Mouse (Mus musculus) frontal cortex, postnatal 10 days (tissue): ENCODE measurements around the gene Lrrc43.

Experiments
- DNase-seq, 2 experiments: peaks; one replicate each; pipeline ENCODE4 v3.0.0; 2022; ENCODE audit warnings: low spot score in 2 of 2, mixed read lengths in 1 of 2

Lrrc43 gene

DNA sequence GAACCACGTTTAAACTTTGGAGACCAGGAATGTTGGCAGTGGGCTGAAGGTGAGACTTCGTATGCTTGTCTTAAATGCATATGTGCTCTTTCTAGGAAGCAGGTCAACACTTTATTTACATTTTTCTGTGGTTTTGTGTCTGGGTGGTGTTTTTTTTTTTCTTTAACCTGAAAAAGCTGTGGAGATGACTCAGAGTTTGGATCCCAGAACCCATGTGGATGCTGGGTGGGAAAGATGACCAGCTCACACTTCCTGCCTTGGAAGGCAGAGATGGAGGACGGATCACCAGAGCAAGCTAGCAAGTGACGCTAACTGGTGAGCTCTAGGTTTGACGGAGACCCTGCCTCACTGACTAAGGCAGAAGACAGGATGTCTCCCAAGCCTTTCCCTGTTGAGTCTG lies 25.8 kb downstream of the Lrrc43 start:
- DNase-seq, result no peak

DNA sequence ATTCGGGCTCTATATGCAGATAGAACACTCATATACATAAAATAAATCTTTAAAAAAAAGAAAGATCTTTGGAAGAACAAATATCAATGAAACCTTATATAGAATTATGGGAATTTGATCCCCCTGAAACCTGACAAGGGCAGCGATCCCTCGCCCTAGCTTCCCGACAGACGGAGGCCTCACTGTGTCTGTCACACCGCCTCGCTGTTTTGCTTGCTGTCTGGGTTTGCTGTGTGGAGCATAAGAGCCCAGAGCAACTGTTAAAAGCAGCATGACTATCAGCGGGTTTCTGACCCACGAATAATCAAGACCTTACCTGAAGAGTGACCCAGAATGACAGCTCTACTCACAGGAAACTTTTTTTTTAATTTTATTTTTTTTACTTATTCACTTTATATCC lies 31.6 kb downstream of the Lrrc43 start:
- peak; percentile 3 for DNase-seq

DNA sequence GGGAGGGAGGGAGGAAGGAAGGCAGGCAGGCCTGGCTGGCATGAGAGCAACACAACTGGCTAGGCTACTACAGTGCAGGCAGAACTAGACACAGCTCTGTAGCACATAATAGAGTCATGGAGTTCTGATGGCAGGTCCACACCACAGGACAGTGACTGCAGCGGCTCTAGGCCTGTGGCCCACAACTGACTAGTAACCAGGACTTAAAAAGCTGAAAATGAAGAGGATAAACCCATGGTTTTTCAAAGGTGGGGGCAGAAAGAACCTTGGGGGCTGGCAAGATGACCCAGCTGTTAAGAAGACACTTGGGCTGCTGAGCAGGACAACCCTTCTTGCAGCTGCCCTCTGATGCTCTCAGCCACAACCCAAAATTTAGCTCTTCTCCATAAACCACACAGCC lies 32.5 kb downstream of the Lrrc43 start:
- peak; percentile 2 to 4 for DNase-seq

DNA sequence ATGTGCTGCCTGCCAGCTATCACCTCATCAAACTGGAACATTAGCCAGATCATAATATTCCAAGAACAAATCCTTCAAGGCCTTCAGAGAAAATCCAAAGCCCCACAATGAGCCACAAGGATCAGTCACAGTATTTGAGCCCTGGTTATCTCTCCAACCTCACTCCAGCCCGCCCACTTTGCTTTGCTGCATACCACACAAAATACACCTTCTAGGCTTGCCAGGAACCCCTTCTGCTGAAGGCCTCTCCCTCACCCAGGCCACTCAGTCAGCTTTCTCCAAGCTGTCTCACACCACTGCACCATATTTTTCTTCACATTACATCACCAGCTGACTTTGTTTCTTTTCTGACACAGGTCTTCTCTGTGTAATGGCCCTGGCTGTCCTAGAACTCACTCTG lies 33.1 kb downstream of the Lrrc43 start:
- peak; percentile 1 to 3 for DNase-seq

DNA sequence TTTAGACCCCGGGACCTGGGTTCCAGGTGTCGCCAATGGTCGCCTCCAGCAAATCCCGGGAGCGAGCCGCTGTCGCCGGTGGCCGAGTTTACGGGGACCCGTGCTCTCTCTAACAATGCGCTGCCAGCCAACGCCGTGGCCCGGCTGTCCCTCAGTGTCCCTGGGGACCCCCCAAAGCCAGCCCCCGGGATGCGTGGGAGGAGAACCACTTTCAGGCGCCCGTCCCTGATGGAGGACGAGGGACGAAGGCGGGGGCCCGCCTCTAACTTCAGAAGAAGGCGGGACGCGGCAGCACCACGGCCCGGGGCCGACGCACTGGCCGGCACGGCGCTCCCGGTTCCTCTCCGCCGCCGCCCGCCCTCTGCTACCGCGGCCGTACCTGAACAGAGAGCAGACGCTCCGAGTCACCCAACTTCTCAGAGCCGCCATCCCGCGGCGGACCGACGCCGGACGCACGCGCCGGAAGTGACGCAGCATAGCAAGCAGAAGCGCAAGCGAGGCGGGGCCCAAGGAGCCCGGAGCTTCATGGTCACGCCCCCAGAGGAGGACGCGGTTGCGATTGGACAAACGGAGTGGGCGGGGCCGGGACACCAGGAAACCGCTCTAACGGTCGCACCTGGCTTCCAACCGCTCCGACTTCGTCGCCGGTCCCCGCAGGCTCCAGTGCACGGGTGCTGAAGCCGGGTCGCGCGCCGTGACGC lies 34.7 kb downstream of the Lrrc43 start, which contains the start of gene Diablo:
Gene Diablo, minus strand, starts transcription at position 485 of the 701 bp plus-strand sequence.
- peak; percentile 97 to 98 for DNase-seq

DNA sequence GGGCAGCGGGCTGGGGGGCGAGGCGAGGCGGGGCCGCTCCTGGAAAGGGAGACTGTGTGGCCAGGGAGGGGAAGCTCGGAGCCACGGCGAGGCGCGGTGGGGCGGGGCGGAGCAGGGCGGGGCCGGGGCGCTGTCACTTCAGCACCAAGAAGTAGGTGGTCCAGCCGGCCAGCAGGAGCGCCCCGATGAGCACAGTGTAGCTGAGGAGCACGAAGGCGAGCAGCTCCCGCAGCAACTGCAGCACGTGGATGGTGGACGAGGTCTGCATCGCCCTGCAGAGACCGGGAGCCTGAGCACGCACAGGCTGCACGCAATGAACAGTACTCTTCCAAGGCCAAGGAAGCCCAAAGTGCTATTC lies 35.3 kb downstream of the Lrrc43 start:
- DNase-seq, result no peak

DNA sequence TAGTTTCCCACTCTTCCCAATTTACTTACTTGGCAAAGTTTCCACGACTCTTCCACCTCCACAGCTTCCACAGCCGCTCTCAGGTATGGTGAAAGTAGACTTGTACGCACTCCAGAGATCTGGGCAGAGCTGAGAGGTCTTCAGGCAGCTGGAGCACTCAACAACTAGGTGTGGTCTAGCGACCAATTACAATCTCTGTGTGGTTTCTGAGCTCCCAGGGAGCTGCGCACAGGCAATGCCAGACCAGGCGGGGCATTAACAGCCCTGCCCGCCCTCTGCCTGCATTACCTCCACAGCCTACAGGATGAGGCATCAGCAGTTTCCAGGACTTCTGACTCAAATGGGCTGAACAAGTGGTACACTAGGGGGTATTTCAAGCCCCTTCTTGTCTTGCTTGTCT lies 36.2 kb downstream of the Lrrc43 start, which contains the start of gene Gm49027:
Gene Gm49027, minus strand, starts transcription at position 208 of the 400 bp plus-strand sequence.
- peak; percentile 2 to 5 for DNase-seq

DNA sequence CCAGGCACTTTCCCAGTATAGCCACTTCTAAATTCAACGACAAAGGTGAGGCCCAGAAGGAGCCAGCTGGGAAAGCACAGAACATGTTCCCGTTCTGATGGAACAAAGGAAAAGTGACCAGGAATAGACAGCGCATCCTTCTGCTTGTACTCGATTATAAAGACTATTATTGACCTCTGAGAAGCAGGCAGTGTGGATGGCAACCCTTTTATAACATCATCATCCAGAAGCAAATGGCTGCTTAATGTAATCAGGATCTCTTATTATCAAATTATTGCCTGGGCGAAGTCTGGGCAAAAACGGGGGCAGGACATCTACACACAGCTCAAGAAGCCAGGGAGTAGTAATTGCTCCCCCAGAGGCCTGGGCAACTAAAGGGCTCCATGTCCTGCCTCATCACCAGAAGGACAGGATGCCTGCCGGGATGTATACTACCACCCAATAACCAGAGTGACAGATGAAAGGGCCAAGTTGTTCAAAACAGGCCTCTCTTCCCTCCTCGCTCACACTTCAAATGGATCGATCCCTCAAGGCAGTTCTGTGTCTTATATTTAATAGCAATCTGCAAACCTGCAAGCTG lies 36.9 kb downstream of the Lrrc43 start:
- peak; percentile 2 to 3 for DNase-seq

DNA sequence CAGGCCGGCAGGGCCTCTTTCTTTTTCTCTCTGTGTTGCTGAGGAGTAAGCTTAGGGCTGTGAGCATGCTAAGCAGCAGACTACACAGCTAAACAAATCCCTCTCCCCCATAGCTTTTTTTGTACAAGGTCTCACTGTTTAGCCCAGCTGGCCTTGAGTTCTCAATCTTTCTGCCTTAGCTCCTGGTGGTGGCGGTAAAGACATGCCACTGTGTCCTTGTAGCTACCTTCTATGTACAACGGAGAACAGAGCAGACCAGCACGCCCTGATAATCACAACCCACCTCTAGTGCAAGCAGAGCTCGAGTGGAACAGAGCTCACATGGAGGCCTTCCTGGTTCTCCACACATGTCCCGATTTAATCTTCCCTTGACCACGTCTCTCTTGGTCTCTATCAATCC lies 39.5 kb downstream of the Lrrc43 start:
- DNase-seq, result peak; percentile 3 to 4

DNA sequence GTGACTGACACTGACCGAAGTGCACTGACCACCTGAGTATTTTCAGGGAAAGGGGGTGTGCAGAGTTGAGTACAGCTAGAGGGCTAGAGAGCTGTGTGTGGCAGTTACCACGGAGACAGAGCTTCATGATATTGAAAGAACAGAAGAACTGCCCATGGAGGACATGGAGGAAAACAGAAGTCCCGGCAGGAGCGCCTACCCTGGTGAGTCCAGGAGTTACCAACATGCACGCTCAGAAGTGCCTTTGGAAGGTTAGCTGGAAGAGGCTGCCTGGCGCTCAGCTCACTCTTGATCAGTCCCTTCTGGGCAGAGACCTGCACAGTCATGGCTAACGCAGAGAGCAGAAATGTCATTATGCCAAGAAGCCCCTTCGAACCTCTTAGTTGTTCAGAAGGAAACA lies 41.0 kb downstream of the Lrrc43 start:
- peak; percentile 1 to 4 for DNase-seq

DNA sequence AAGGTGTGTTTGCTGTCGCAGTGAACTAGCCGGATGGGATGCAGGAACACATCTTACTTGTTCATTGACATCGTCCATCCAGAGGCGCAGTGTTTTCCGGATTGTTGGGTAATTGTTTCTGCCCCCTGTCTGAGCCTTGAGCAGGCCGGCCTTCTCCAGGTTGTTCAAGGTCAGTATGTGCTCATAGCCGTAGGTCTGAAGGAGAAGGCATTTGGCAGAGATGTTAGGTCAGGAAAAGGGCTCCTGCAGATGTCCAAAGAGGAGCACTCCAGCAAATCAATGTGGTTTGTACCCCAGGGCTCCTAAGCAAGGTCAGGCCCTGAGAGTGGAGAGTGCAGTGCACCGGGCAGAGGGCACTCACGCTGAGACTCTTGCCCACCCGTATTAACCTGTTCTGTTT lies 44.7 kb downstream of the Lrrc43 start:
- peak in 1 of 2 experiments; percentile 1 for DNase-seq

DNA sequence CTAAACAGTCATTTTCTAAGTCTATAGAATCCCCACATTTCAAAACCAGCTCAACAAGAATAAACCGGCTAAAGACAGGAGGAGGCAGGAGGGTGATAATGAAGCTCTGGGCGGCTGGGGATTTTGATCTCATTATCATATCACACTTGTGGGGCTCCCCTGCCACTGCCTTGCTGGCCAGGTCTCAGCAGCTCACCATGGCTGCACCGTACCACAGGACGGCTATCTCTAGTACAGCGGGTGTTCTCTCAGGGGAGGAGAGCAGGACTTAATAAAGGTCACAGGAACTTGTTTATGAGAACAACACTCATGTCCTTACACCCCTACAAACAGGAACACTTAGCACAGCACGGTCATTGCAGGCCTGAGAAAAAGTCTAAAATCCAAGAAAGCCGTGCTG lies 66.6 kb downstream of the Lrrc43 start:
- DNase-seq, result no peak

DNA sequence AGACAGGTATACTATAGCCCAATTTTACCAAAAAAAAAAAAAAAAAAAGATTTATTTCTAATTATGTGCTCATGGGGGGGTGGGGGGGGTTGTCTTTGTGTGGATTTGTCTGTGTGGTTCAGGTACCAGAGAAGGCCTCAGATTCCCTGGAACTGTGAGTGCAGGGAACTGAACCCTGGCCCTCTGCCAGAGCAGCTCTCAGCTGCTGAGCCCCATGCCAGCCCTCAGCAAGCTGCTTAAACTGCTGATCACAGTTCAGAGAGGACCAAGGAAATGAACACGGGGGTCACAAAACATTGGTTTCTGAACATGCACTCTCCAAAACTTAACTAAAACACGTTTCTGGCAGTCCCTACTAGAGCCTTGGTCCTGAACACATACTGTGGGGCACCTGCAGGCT lies 67.3 kb downstream of the Lrrc43 start:
- peak; percentile 36 to 47 for DNase-seq
